Mouse (Mus musculus) embryonic facial prominence, embryonic 12.5 days (tissue): ENCODE measurements around the gene Ube2z. TPM values are rescaled to one million over a fixed set of nuclear protein-coding genes. Genes with fewer than 3 reads are reported as not detected.

ENCODE experiments used
- ATAC-seq: fragments of 200-750 bp; cut with Nextera tagmentation; 2 replicates; pipeline ENCODE4 v1.8.0; 2017; ENCODE audit not compliant: insufficient number of reproducible peaks, insufficient read depth, low FRiP score, low TSS enrichment
- H3K27ac ChIP-seq: fragments of 300-500 bp; sonication (generic); 2 replicates; pipeline ENCODE4 v1.5.1; 2016; ENCODE audit warnings: mild to moderate bottlenecking
- H3K27me3 ChIP-seq: fragments of 300-500 bp; sonication (generic); 2 replicates; pipeline ENCODE4 v1.6.1; 2016; ENCODE audit warnings: mild to moderate bottlenecking, moderate library complexity
- H3K36me3 ChIP-seq: fragments of 300-500 bp; sonication (generic); 2 replicates; pipeline ENCODE4 v1.6.1; 2016; ENCODE audit warnings: mild to moderate bottlenecking
- H3K4me1 ChIP-seq: fragments of 300-500 bp; sonication (generic); 2 replicates; pipeline ENCODE4 v1.6.1; 2016
- H3K4me2 ChIP-seq: fragments of 300-500 bp; sonication (generic); replicated peaks from 2 replicates; pipeline ENCODE4 v1.6.1; 2016; ENCODE audit warnings: mild to moderate bottlenecking, moderate library complexity
- H3K4me3 ChIP-seq: fragments of 300-500 bp; sonication (generic); 2 replicates; pipeline ENCODE4 v1.5.1; 2016; ENCODE audit warnings: mild to moderate bottlenecking
- H3K9ac ChIP-seq: fragments of 300-500 bp; sonication (generic); 2 replicates; pipeline ENCODE4 v1.6.1; 2016; ENCODE audit warnings: mild to moderate bottlenecking, moderate library complexity
- H3K9me3 ChIP-seq: fragments of 300-500 bp; sonication (generic); 2 replicates; pipeline ENCODE4 v1.6.1; 2016; ENCODE audit warnings: mild to moderate bottlenecking, moderate library complexity
- WGBS: fragments of 180-500 bp; shearing (Covaris S2); methylation state at CpG from one replicate; pipeline ENCODE4 v1.1.7; 2016; 5-methylcytosine and 5-hydroxymethylcytosine counted together
- polyA plus RNA-seq: library from polyadenylated mRNA; unstranded; fragments of >200 nt; fragmentation: Nextera tagmentation; extraction: Ambion mirVana; gene quantifications from 2 replicates; pipeline ENCODE4 v1.2.1, GENCODE M21; 2016

The Ube2z gene
- polyA plus RNA-seq, 1 experiment from 2014 or later, result 53.0 TPM

GRCm38 (mm10) chr11:96006367-96006851, 58.8 kb downstream of the Ube2z start:
- Histone ChIP-seq H3K9ac (peak overlapping the region; percentile 95), H3K4me3 (peak overlapping the region; percentile 86), H3K36me3 (no peaks in the 10 kb centered on the region), H3K4me2 (peak overlapping the region; percentile 96), H3K4me1 (peaks cover 18% of the 10 kb centered on the region), H3K27me3 (no peaks in the 10 kb centered on the region), H3K27ac (peak overlapping the region; percentile 98), H3K9me3 (no peaks in the 10 kb centered on the region)
- WGBS, result under 1% methylated on average over 33 of the region's 33 CpGs
- 0 out of 2 replicates have a peak, but pooled peaks have one; percentile 25 for ATAC-seq

- H3K4me3 ChIP-seq, result peak within 1 kb of the TSS; percentile 86
- no peaks in the 10 kb centered on the region for H3K36me3 ChIP-seq
- H3K4me1 ChIP-seq, result peaks cover 23% of the 10 kb centered on the region
- ATAC-seq, result peak; percentile 63
- peak within 1 kb of the TSS; percentile 95 for H3K9ac ChIP-seq
- H3K27me3 ChIP-seq, result no peaks in the 10 kb centered on the region
- peak within 1 kb of the TSS; percentile 98 for H3K27ac ChIP-seq
- under 1% methylated on average over 69 of the region's 74 CpGs for WGBS
- H3K9me3 ChIP-seq, result no peaks in the 10 kb centered on the region
- H3K4me2 ChIP-seq, result peak within 1 kb of the TSS; percentile 96
Observed at GRCm38 (mm10) chr11:96005403-96006271, 59.6 kb downstream of the Ube2z start, which contains the start of gene Igf2bp1. Gene Igf2bp1 (minus strand): TSS chr11:96005940.

DNA sequence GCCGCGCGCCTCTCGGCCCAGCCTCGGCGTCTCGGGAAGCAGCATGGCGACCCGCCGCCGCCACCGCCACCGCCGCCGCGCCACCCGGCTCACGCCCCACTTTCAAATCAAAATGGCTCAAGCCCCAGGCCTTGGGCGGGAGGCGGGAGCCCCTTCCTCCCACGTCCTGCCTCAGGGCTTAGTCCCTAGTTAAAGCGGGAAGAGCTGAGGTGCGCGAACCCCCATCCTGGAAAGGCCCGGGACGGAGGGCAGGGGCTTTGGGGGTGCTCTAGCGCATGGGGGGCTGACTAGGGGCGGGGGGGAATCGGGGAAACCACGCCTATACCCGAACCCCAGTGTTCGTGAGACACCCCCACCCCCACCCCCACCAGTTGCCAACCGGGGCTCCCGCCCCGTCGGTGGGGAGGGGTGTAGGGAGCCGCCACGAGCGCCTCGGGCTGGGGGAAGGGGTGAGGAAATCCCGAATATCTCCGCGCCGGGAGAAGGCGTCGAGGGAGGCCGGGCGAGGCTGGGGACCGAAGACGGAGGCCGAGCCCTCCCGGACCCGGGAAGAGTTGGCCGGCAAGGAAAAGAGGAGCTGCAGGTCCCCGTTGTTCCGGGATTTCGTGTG, 60.3 kb downstream of the Ube2z start:
- Histone ChIP-seq H3K4me3 (peak overlapping the region; percentile 86), H3K4me2 (peak overlapping the region; percentile 96), H3K36me3 (no peaks in the 10 kb centered on the region), H3K4me1 (peaks cover 30% of the 10 kb centered on the region), H3K27me3 (no peaks in the 10 kb centered on the region), H3K9ac (peak overlapping the region; percentile 95), H3K27ac (peak overlapping the region; percentile 98), H3K9me3 (no peaks in the 10 kb centered on the region)
- WGBS, result under 1% methylated on average over 53 of the region's 57 CpGs
- no peak for ATAC-seq

DNA sequence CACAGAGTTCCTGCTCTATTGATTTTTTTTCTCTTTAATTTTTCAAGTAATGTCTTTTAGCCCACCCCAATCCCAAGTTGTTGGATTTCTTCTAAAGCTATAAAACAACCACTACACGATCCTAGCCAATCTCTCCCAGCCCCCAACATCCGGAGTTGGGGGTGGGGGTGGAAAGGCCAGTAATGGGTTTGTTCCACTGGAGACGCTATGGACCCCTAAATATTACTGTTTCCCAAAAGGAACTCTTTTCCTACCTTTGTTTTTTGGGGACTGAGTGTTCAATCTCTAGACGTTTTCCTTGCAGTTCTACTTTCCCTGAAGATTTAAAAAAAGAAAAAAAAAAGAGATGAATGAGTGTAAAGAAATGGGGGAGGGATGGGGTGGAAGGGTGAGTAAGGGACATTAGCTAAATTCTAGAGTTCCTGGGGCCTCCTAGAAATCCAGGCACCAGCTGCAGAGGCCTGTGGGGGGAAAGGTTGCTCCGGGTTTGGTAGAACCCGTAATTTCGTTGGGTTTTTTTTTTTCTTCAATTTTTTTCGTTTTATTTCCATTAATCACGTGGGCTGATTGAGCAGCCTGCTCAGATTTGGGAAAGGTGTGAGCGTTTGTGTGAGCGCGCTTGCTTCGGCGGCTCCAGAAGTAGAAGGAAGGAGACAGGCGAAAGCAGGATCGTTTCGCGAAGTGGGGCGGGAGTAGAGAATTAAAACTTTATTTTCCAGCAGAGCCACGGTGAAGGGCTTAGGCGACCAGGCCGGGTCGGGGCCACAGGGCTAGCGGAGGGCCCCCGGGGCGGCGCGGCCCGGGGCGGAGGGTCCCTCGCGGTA, 61.0 kb downstream of the Ube2z start:
- H3K9ac ChIP-seq, result peak overlapping the region; percentile 95
- ATAC-seq, result no peak
- no peaks in the 10 kb centered on the region for H3K9me3 ChIP-seq
- H3K4me3 ChIP-seq, result peak overlapping the region; percentile 86
- H3K4me1 ChIP-seq, result peaks cover 36% of the 10 kb centered on the region
- WGBS, result under 1% methylated on average over 32 of the region's 32 CpGs
- H3K27ac ChIP-seq, result peak overlapping the region; percentile 98
- peak overlapping the region; percentile 96 for H3K4me2 ChIP-seq
- H3K27me3 ChIP-seq, result no peaks in the 10 kb centered on the region
- no peaks in the 10 kb centered on the region for H3K36me3 ChIP-seq

DNA sequence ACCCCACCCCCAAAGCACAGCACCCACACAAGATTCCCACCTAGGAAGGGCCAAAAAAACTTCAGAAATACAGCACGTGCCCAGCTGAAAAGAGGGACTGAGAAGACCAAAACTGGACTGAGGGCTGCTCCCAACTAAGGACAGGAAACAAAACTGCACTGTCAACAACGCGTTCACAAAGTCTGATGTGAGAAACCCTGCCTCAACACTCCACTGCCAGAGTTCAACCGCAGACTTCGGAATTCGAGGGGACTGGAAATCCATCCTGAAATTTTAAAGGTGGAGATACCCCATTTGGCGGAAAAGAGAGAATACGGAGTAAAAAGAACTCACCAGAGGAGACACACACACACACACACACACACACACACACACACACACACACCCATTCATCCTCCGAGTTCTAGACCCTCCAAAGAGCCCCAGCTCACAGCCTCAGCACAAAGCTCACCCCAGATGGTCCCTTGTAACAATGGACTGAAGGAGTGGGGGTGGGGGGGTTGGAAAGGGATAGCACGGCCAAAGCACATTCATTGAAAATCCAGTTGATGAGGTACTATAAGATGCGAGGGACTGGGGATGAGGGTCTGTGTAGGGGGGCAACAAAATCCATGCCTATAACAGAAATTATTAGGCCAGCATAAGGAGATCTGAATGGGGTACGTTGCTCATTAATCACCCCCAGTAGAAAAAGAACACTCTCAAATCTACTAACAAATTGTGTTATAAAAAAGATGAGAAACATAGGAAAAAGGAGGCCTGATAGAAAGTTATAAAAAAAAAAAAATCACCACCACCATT, 61.9 kb downstream of the Ube2z start:
- H3K9ac ChIP-seq, result peak overlapping the region; percentile 63
- H3K4me1 ChIP-seq, result peaks cover 39% of the 10 kb centered on the region
- no peak for ATAC-seq
- H3K4me3 ChIP-seq, result peak overlapping the region; percentile 86
- under 1% methylated on average over 12 of the region's 12 CpGs for WGBS
- no peaks in the 10 kb centered on the region for H3K27me3 ChIP-seq
- no peaks in the 10 kb centered on the region for H3K9me3 ChIP-seq
- H3K27ac ChIP-seq, result peak overlapping the region; percentile 63
- peak overlapping the region; percentile 96 for H3K4me2 ChIP-seq
- no peaks in the 10 kb centered on the region for H3K36me3 ChIP-seq

Other genes starting within 250 kb of the Ube2z start
- not detected in 2 replicates for gene Phospho1, start 240.9 kb downstream of the Ube2z start, polyA plus RNA-seq
- gene Gngt2, start 228.2 kb downstream of the Ube2z start, polyA plus RNA-seq, result 8.9 and 13.1 TPM in 2 replicates
- gene Abi3, start 222.9 kb downstream of the Ube2z start, polyA plus RNA-seq, result 4.3 and 5.0 TPM in 2 replicates
- gene B4galnt2, start 150.5 kb downstream of the Ube2z start, polyA plus RNA-seq, result not detected in 2 replicates
- gene Igf2bp1, start 59.4 kb downstream of the Ube2z start, polyA plus RNA-seq, result 89.6 and 95.3 TPM in 2 replicates
- gene Gip, start 40.8 kb downstream of the Ube2z start, polyA plus RNA-seq, result not detected in 2 replicates
- 105 and 106 TPM in 2 replicates for gene Snf8, start 30.5 kb downstream of the Ube2z start, polyA plus RNA-seq
- gene Atp5g1, start 10.3 kb upstream of the Ube2z start, polyA plus RNA-seq, result 494 and 532 TPM in 2 replicates
- not detected in 2 replicates for gene Calcoco2, start 46.6 kb upstream of the Ube2z start, polyA plus RNA-seq
- 0.12 TPM in 1 of 2 replicates, not detected in the other for gene Ttll6, start 68.4 kb upstream of the Ube2z start, polyA plus RNA-seq
- gene Hoxb13, start 128.9 kb upstream of the Ube2z start, polyA plus RNA-seq, result not detected in 2 replicates
- 0.09 TPM in 2 replicates for gene Hoxb9, start 206.1 kb upstream of the Ube2z start, polyA plus RNA-seq
- not detected in 2 replicates for gene Hoxb8, start 216.5 kb upstream of the Ube2z start, polyA plus RNA-seq
- not detected in 2 replicates for gene Hoxb7, start 221.2 kb upstream of the Ube2z start, polyA plus RNA-seq
- not detected in 2 replicates for gene Hoxb6, start 227.1 kb upstream of the Ube2z start, polyA plus RNA-seq
- gene Hoxb5, start 237.9 kb upstream of the Ube2z start, polyA plus RNA-seq, result 0.38 TPM in 1 of 2 replicates, not detected in the other